In genomic region chr7:24964897-24965535, GRCm38 (mm10) we compare ENCODE assay signal across 8 mouse cellular contexts. TPM values are rescaled to one million over a fixed set of nuclear protein-coding genes. Genes with fewer than 3 reads are reported as not detected.
DNase-seq lines count a peak whose midpoint lies in the region; ATAC-seq and TF ChIP-seq lines count a peak whose summit lies in the region.

No protein-coding gene starts in this region.

- TF ChIP-seq CTCF in testis, adult 2 months (IDR thresholded peaks at IDR 0.05; ENCODE audit: control insufficient read depth, insufficient read depth, insufficient replicate concordance, low read depth, low read length) = peak; percentile 79

- H3K27me3 ChIP-seq in midbrain, embryonic 11.5 days (ENCODE audit: control insufficient read depth, insufficient read depth, low read length) = no peaks in the 10 kb centered on the region
- H3K27me3 ChIP-seq in midbrain, embryonic 16.5 days (ENCODE audit: control insufficient read depth, insufficient read depth, low read depth, low read length) = no peaks in the 10 kb centered on the region
- no peaks in the 10 kb centered on the region for H3K27me3 ChIP-seq in neural tube, embryonic 11.5 days (ENCODE audit: control insufficient read depth, insufficient read depth, low read length)
- H3K27me3 ChIP-seq in testis, adult 2 months (ENCODE audit: control insufficient read depth, insufficient read depth, low read length) = no peaks in the 10 kb centered on the region

- no peak overlapping the region for H3K27ac ChIP-seq in midbrain, embryonic 11.5 days (ENCODE audit: low read depth, low read length)
- no peak overlapping the region for H3K27ac ChIP-seq in midbrain, embryonic 16.5 days (ENCODE audit: low read length)
- no peak overlapping the region for H3K27ac ChIP-seq in neural tube, embryonic 11.5 days (ENCODE audit: low read depth, low read length)
- no peak overlapping the region for H3K27ac ChIP-seq in testis, adult 2 months (ENCODE audit: control insufficient read depth, insufficient read depth, low read depth, low read length)

- TF ChIP-seq POLR2A in testis, adult 2 months (IDR thresholded peaks at IDR 0.05; ENCODE audit: control insufficient read depth, low read depth, low read length) = no peak

- no peaks in the 10 kb centered on the region for H3K4me1 ChIP-seq in midbrain, embryonic 11.5 days (ENCODE audit: control insufficient read depth, insufficient read depth, low read length)
- H3K4me1 ChIP-seq in midbrain, embryonic 16.5 days (ENCODE audit: control insufficient read depth, insufficient read depth, low read length) = no peaks in the 10 kb centered on the region
- H3K4me1 ChIP-seq in neural tube, embryonic 11.5 days (ENCODE audit: control insufficient read depth, insufficient read depth, low read length) = no peaks in the 10 kb centered on the region
- H3K4me1 ChIP-seq in testis, adult 2 months (ENCODE audit: control insufficient read depth, insufficient read depth, low read length) = no peaks in the 10 kb centered on the region

- H3K4me3 ChIP-seq in midbrain, embryonic 11.5 days (ENCODE audit: low read depth, low read length) = no peak overlapping the region
- no peak overlapping the region for H3K4me3 ChIP-seq in midbrain, embryonic 16.5 days (ENCODE audit: low read depth, low read length)
- no peak overlapping the region for H3K4me3 ChIP-seq in neural tube, embryonic 11.5 days (ENCODE audit: low read depth, low read length)
- no peak overlapping the region for H3K4me3 ChIP-seq in testis, adult 2 months (ENCODE audit: control insufficient read depth, low read depth, low read length)

- peak; percentile 55 for ATAC-seq in midbrain, embryonic 11.5 days (ENCODE audit: low FRiP score)
- no peak for ATAC-seq in midbrain, embryonic 16.5 days
- ATAC-seq in neural tube, embryonic 11.5 days (ENCODE audit: insufficient read depth, low FRiP score, low TSS enrichment) = no peak

- DNase-seq in midbrain, embryonic 11.5 days (ENCODE audit: low spot score, missing footprints) = peak; percentile 100
- DNase-seq in cerebellum, adult 9-11 months = peak; percentile 87
- DNase-seq in gastrocnemius, adult 8-10 months (ENCODE audit: low spot score in 2 of 2) = peak; percentile 68 to 69
- DNase-seq in kidney, adult 11 months = peak; percentile 65
- DNase-seq in left cerebral cortex, postnatal 36 days (ENCODE audit: low spot score in 2 of 2) = peak; percentile 75 to 82
- DNase-seq in neural tube, embryonic 11.5 days (ENCODE audit: low spot score) = peak; percentile 81

- intact Hi-C loops in left cerebral cortex, postnatal 36 days (cut with DNase I) = loop anchor here (2.0 to 10.0 kb wide), 2 partner anchors 74 to 150 kb away; no protein-coding TSS in a partner anchor

- WGBS in midbrain, embryonic 11.5 days = 5% methylated on average over 5 of the region's 5 CpGs
- WGBS in midbrain, embryonic 16.5 days = 10% methylated on average over 5 of the region's 5 CpGs
- 24% methylated on average over 5 of the region's 5 CpGs for WGBS in neural tube, embryonic 11.5 days

- no peaks in the 10 kb centered on the region; the same call in 1 of the 2 replicates for H3K36me3 ChIP-seq in midbrain, embryonic 11.5 days (ENCODE audit: control insufficient read depth, insufficient read depth, low read length)
- H3K36me3 ChIP-seq in midbrain, embryonic 16.5 days (ENCODE audit: control insufficient read depth, insufficient read depth, low read length) = peaks cover 5% of the 10 kb centered on the region
- no peaks in the 10 kb centered on the region for H3K36me3 ChIP-seq in neural tube, embryonic 11.5 days (ENCODE audit: control insufficient read depth, insufficient read depth, low read length)
- H3K36me3 ChIP-seq in testis, adult 2 months (ENCODE audit: control insufficient read depth, insufficient read depth, low read length) = no peaks in the 10 kb centered on the region; the same call in 1 of the 2 replicates

- no peaks in the 10 kb centered on the region for H3K9me3 ChIP-seq in midbrain, embryonic 11.5 days (ENCODE audit: control insufficient read depth, low read length)
- H3K9me3 ChIP-seq in midbrain, embryonic 16.5 days (replicated peaks; ENCODE audit: control insufficient read depth, low read length, poor library complexity, severe bottlenecking) = no peaks in the 10 kb centered on the region
- H3K9me3 ChIP-seq in neural tube, embryonic 11.5 days (ENCODE audit: control insufficient read depth, low read length) = no peaks in the 10 kb centered on the region

- H3K4me2 ChIP-seq in midbrain, embryonic 11.5 days = no peak overlapping the region
- H3K4me2 ChIP-seq in midbrain, embryonic 16.5 days (ENCODE audit: low read length) = no peak overlapping the region
- H3K4me2 ChIP-seq in neural tube, embryonic 11.5 days (ENCODE audit: low read depth) = no peak overlapping the region

- H3K9ac ChIP-seq in midbrain, embryonic 11.5 days (ENCODE audit: low read length) = no peak overlapping the region
- no peak overlapping the region for H3K9ac ChIP-seq in midbrain, embryonic 16.5 days (ENCODE audit: low read depth, low read length)
- no peak overlapping the region for H3K9ac ChIP-seq in neural tube, embryonic 11.5 days (ENCODE audit: low read length)

RNA-seq across cellular contexts. Expression of gene Rabac1, which starts 7.5 kb away (rescaled TPM):
- 108 and 110 TPM in 2 replicates for polyA plus RNA-seq in midbrain, embryonic 11.5 days (2014; fragmentation: Nextera tagmentation; extraction: Ambion mirVana)
- polyA plus RNA-seq in midbrain, embryonic 16.5 days (2015; fragmentation: Nextera tagmentation; extraction: Ambion mirVana) = 288 and 310 TPM in 2 replicates
- 100 to 1,000 TPM; 255 to 297 (median 267) TPM for total RNA-seq in gastrocnemius, adult 8-10 months (2022)
- 100 to 1,000 TPM; 276 to 329 TPM for total RNA-seq in left cerebral cortex, postnatal 36 days (2021)
- 111 and 118 TPM in 2 replicates for polyA plus RNA-seq in neural tube, embryonic 11.5 days (2014; fragmentation: Nextera tagmentation; extraction: Ambion mirVana)
- 377 and 423 TPM in 2 replicates for polyA plus RNA-seq in testis, adult 2 months (2012; rRNA removed)

RNA-seq across cellular contexts. Expression of gene Gm4881, which starts 20.7 kb away (rescaled TPM):
- polyA plus RNA-seq in midbrain, embryonic 11.5 days (2014; fragmentation: Nextera tagmentation; extraction: Ambion mirVana) = 2.0 and 2.2 TPM in 2 replicates
- polyA plus RNA-seq in midbrain, embryonic 16.5 days (2015; fragmentation: Nextera tagmentation; extraction: Ambion mirVana) = 3.8 and 4.5 TPM in 2 replicates
- total RNA-seq in gastrocnemius, adult 8-10 months (2022) = not detected
- not detected for total RNA-seq in left cerebral cortex, postnatal 36 days (2021)
- polyA plus RNA-seq in neural tube, embryonic 11.5 days (2014; fragmentation: Nextera tagmentation; extraction: Ambion mirVana) = 0.28 and 0.86 TPM in 2 replicates
- polyA plus RNA-seq in testis, adult 2 months (2012; rRNA removed) = 1.3 and 1.6 TPM in 2 replicates

RNA-seq across cellular contexts. Expression of gene Atp1a3, which starts 40.7 kb away (rescaled TPM):
- polyA plus RNA-seq in midbrain, embryonic 11.5 days (2014; fragmentation: Nextera tagmentation; extraction: Ambion mirVana) = 34.4 and 36.0 TPM in 2 replicates
- 447 and 557 TPM in 2 replicates for polyA plus RNA-seq in midbrain, embryonic 16.5 days (2015; fragmentation: Nextera tagmentation; extraction: Ambion mirVana)
- under 1 TPM; 0.25 to 0.58 (median 0.46) TPM for total RNA-seq in gastrocnemius, adult 8-10 months (2022)
- 1,000 to 10,000 TPM; 2,106 to 2,179 TPM for total RNA-seq in left cerebral cortex, postnatal 36 days (2021)
- polyA plus RNA-seq in neural tube, embryonic 11.5 days (2014; fragmentation: Nextera tagmentation; extraction: Ambion mirVana) = 50.6 and 59.9 TPM in 2 replicates
- 0.38 and 0.44 TPM in 2 replicates for polyA plus RNA-seq in testis, adult 2 months (2012; rRNA removed)

Comparison
In these comparisons a context has a peak if more than half of its experiments do, and no peak if none do; other contexts are left out.
1. RNA of gene Atp1a3, which starts 40.7 kb away (polyA plus RNA-seq): 447 to 557 TPM in midbrain, embryonic 16.5 days, 50.6 to 59.9 TPM in neural tube, embryonic 11.5 days and 34.4 to 36.0 TPM in midbrain, embryonic 11.5 days; 0.38 to 0.44 TPM in testis, adult 2 months; every median in the first group is over 10 times any median in the second.
2. Peak in every context shown above with its lines, with median percentiles within 50 percentile points of each other: DNase-seq.